Mouse (Mus musculus) left cerebral cortex, postnatal 25 days (tissue): ENCODE results near the gene Acads. TPM values are rescaled to one million over a fixed set of nuclear protein-coding genes. Genes with fewer than 3 reads are reported as not detected.
"Not testable (repeated sequence)": the region's sequence is repeated elsewhere in the genome, so short reads cannot be mapped to it uniquely, and the experiment has no call there.

Source experiments
- DNase-seq, 2 experiments: peaks; one replicate each; pipeline ENCODE4 v3.0.0; 2022; ENCODE audit warnings: low spot score in 2 of 2, mixed read lengths in 1 of 2
- intact Hi-C: fragments of 180-260 bp; cut with DNase I; formaldehyde crosslinking; loops from one replicate; pipeline ENCODE4 v1.15.1; 2025
- total RNA-seq, 2 experiments: library from RNA; stranded (reverse); gene quantifications; 2 replicates each; pipeline ENCODE4 v1.2.3; 2021

Gene Acads
- total RNA-seq, 2 experiments from 2014 or later = 6.8 TPM

GRCm38 (mm10) chr5:115083492-115083891, 35.7 kb downstream of the Acads start:
- intact Hi-C loops = no loop called here
- no peak for DNase-seq

GRCm38 (mm10) chr5:115081636-115082035, 37.5 kb downstream of the Acads start:
- DNase-seq = no peak

GRCm38 (mm10) chr5:115076144-115076901, 42.8 kb downstream of the Acads start:
- peak; percentile 47 to 50 for DNase-seq
- intact Hi-C loops = loop anchor here (1.0 to 5.0 kb wide), 2 partner anchors 64 to 97 kb away; partner anchors contain the start of gene Sppl3

More at GRCm38 (mm10) chr5:115081636-115082035, 37.5 kb downstream of the Acads start:
- intact Hi-C loops = no loop called here

- intact Hi-C loops = loop anchor here (5.0 kb wide), 1 partner anchor 62 kb away; the partner anchor contains the start of gene Sppl3
- no peak for DNase-seq
These were observed 44.4 kb downstream of the Acads start for GRCm38 (mm10) chr5:115074749-115075148.

DNA sequence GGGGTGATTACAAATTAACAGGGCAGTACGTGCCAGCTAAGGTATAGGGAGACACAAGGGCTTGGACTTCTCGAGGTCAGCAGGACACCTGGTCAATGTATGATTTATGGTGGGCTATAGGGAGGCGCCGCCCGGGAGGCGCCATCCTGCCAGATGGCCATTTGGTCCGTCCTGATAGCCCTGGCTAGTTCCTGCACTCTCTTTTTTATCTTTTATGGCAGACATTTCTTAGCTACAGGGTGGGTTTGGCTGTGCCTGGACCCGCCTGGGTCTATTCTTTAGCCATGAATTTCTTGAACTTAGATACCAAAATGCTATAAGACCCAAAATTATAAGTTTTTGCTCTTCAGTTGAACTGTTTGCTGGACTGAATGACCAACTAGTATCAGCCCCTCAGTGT, 45.8 kb downstream of the Acads start:
- DNase-seq, intact Hi-C loops: not testable (repeated sequence)

DNA sequence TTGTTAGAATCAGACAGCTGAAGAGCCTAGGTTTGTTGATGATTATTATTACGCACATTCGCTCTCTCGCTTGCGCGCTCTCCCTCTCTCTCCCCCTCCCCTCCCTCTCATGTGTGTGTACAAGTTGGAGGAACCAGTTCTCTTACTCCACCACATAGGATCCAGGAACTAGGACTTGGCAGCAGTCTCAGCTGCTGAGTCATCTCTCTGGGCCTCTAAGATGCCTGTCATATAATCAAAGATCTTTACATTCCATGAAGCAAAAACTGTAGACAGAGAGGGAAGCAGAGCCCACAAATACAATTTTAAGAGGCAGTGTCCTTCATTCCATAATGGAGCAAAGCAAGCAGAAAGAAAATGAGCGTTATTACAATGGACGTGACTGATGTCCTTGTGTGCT, 47.0 kb downstream of the Acads start:
- peak; percentile 57 to 87 for DNase-seq
- intact Hi-C loops = no loop called here

DNA sequence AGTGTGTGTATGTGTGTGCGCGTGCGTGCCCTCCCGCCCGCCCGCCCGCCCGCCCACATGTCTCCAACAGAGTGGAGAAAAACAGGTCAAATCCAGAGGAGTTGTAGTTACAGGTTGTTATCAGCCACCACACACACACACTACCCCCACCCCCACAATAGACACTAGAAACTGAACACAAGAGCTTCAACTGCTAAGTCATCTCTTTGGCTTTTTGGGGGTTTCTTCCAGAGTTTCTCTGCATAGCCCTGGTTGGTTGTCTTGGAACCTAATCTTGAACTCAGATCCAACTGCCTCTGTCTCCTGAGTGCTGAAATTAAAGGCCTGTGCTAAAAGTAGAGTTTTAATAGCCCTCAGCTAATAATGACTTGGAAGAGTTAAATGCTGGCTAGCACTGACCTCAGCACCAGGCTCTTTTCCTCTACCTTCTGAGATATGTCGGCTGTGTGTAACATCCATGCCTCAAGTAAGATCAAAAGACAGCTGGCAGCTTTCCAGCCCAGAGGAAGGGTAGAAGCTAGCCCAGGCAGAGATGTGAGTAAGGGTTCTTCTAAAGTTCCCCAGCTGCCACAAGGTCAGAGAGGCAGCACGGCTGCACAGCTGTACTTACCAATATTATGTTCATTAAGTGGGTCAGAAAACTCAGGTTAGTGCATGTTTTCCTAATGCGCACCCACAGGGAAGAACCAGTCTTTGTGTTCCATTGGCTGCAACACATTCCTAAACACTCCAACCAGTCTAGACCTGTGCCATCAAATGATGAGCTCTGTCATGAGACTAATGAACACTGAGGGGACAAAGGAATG, 47.8 kb downstream of the Acads start:
- DNase-seq = no peak
- intact Hi-C loops = no loop called here

- no peak for DNase-seq
- intact Hi-C loops = no loop called here
These were observed 48.7 kb downstream of the Acads start for GRCm38 (mm10) chr5:115070457-115070856.

DNA sequence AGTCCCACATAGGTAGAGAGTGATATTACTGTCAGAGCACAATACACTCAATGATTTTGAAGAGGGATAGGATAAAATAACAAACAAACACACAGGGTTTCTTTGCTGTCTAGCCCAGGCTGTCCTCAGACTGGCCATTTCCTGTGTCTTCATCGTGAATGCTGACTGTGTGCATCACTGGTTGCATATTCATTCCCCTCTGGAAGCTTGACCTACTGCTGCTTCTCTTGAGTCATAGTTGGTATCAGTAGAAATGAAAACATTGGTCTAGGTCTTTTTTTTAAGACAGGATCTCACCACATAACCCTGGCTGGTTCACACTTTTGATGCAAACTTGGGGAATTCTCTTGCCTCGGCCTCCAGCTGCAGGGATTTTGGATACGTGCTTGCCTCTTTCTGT, 49.5 kb downstream of the Acads start:
- no peak for DNase-seq
- intact Hi-C loops = no loop called here

DNA sequence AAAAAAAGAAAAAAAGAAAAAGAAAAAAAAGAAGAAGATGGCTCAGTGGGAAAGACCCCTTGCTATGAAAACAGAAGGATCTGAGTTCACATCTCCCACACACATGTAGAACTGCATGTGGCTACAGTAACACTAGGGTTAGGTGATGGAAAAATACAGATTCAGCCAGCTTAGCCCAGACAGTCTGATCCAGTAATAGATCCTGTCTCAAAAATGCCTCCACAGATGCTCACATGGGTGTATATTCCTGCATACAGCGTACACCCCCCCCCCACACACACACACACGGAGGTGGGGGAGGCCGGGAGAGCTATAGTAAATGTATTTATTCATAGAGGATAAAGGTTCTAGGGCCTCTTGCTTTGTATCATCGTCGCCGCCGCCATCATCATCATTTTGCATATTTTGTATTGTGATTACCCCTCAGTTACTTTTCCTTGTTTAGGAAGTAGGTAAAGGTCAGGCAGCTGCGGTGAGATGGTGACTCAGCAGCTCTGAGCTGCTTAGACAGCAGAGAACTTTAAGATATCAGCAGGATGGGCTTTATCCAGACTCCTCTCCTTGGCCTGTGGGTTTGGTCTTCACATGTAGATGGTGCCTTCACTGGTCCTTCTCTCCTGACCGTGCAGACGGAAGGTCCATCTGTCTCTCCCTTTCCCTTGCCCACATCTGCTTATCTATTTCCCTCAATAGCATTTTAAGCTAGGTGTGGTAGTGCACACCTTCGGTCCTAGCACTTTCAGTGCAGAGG, 50.3 kb downstream of the Acads start:
- DNase-seq = peak in 1 of 2 experiments; percentile 54
- intact Hi-C loops = no loop called here

DNA sequence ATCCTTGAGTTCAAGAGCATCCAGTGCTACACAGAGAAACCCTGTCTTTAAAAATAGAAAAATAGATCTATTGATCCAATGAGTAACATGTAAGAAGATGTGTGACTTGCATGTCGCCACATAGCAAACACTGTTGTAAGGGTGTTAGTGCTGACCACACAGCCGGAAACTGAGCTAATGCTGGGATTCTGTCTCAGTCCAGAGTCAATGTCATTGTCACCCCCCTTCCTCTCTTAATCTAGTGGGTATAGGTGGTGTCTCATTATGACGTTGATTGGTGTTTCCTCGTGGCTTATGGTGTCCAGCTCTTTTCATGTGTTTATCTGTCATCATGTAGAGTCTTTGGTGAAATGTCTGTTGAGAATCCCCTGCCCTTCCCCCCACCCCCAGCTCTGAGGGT, 52.9 kb downstream of the Acads start:
- intact Hi-C loops = no loop called here

DNA sequence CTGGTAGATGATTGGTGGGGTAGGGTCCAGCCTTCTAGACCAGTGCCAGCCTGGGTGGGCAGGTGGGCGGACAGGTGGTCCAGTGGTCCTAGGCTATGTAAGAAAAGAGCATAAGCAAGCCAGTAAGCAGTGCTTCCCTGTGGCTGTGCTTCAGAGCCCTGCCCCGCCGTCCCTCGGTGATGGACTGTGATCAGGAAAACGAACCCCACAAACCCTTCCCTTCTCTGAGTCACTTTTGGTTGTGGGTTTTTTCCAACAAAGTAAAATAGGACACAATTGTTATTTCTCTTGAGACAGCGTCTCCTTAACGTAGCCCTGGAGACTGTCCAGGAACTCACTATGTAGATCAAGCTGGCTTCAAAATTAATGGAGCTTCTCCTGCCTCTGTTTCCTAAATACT, 55.8 kb downstream of the Acads start:
- intact Hi-C loops = no loop called here
- DNase-seq = no peak

More for the DNA sequence above, 52.9 kb downstream of the Acads start:
- DNase-seq = no peak

DNA sequence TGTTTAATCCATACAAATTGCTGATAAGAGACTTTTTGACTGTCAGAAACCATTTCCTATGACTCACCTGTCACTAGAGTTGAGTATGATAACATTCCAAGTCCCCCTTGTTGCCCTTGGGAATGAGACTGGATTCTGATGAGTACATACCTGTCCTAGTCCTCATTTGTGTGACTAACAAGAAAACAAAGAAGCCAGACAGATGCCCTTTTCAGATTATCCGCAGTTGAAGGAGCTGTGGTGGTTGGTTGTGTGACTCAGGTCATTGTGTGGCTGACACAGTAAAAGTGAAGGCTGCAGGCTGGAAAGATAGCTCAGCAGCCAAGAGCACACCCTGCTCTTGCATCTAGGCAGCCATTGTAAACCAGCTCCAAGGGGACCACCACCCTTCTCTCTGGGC, 56.6 kb downstream of the Acads start:
- intact Hi-C loops = no loop called here

DNA sequence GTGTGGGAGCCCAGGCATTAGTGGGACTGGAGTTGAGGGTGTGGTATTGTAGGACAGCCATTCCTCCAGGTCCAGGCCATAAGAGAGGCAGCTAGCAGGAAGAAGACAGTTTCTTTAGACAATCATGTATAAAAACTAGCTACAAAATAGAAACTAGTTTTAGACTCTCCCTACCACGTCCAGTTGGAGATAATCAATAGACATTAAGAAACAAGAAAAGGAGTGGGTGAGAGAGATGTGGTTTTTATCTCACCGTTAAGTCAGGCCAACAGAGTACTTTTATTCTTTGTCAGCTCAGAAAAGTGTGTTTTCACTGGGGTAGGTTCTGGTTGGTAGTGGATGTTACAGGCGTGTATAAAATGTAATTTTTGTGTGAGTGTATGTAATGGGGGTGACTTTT, 58.2 kb downstream of the Acads start:
- DNase-seq = no peak
- intact Hi-C loops = no loop called here

More for the DNA sequence above, 56.6 kb downstream of the Acads start:
- DNase-seq = no peak

Other genes with a start within 250 kb of the Acads start
- gene Oasl2, start 222.4 kb downstream of the Acads start, total RNA-seq = 1 to 10 TPM; 1.1 to 2.6 TPM
- gene Oasl1, start 196.1 kb downstream of the Acads start, total RNA-seq = under 1 TPM in 1 of 2 experiments, not detected in 1; 0.50 TPM
- 100 to 1,000 TPM; 201 to 203 TPM for gene 2210016L21Rik, start 177.2 kb downstream of the Acads start, total RNA-seq
- not detected for gene Hnf1a, start 148.3 kb downstream of the Acads start, total RNA-seq
- 10 to 100 TPM; 91.9 to 92.5 TPM for gene Sppl3, start 108.2 kb downstream of the Acads start, total RNA-seq
- not detected for gene Gm10401, start 21.1 kb downstream of the Acads start, total RNA-seq
- 10 to 100 TPM; 27.1 to 28.8 TPM for gene Unc119b, start 15.6 kb upstream of the Acads start, total RNA-seq
- 10 to 100 TPM; 86.2 to 87.5 TPM for gene Mlec, start 38.8 kb upstream of the Acads start, total RNA-seq
- 100 to 1,000 TPM; 295 to 302 TPM for gene Cabp1, start 75.0 kb upstream of the Acads start, total RNA-seq
- gene Pop5, start 116.5 kb upstream of the Acads start, total RNA-seq = 100 to 1,000 TPM; 104 to 110 TPM
- gene Rnf10, start 153.6 kb upstream of the Acads start, total RNA-seq = 100 to 1,000 TPM; 248 to 266 TPM
- gene Coq5, start 160.3 kb upstream of the Acads start, total RNA-seq = 10 to 100 TPM; 39.3 to 39.7 TPM
- gene Dynll1, start 181.7 kb upstream of the Acads start, total RNA-seq = 100 to 1,000 TPM; 713 to 752 TPM
- gene Srsf9, start 207.8 kb upstream of the Acads start, total RNA-seq = 10 to 100 TPM; 71.0 to 77.6 TPM
- 10 to 100 TPM; 19.9 to 20.9 TPM for gene Gatc, start 221.8 kb upstream of the Acads start, total RNA-seq
- gene Triap1, start 221.9 kb upstream of the Acads start, total RNA-seq = 10 to 100 TPM; 27.0 to 29.0 TPM
- gene Cox6a1, start 229.6 kb upstream of the Acads start, total RNA-seq = 100 to 1,000 TPM; 793 to 810 TPM